Mouse (Mus musculus) CH12.LX (cell line): ENCODE measurements at regions not wholly inside any gene's neighbourhood (a gene's known extent, or its start where the extent isn't known, plus 50 kb on each side); places are given as distances from the start of the nearest gene placed in this dataset.

ENCODE experiments used
- MAX ChIP-seq: IDR thresholded peaks from 2 replicates; pipeline ENCODE4 v1.6.1; 2011; ENCODE audit warnings: low read length, improper control_type of control experiment
- SIN3A ChIP-seq: IDR thresholded peaks from 2 replicates; pipeline ENCODE4 v1.6.1; 2012; ENCODE audit warnings: low read length, improper control_type of control experiment, inconsistent platforms

- no peak for TF ChIP-seq MAX
- no peak for TF ChIP-seq SIN3A
Observed at GRCm38 (mm10) chr13:59220587-59220986, 364.4 kb downstream of the Agtpbp1 start.
